Mouse (Mus musculus) kidney, postnatal 14 days (tissue): ENCODE measurements around the gene Dapl1.
A peak's percentile ranks its signal among the peaks of the same experiment; 100 is the strongest.

Source experiments
- DNase-seq: peaks from one replicate; pipeline ENCODE4 v3.0.0; 2022; ENCODE audit warnings: mixed read lengths

Gene Dapl1

DNA sequence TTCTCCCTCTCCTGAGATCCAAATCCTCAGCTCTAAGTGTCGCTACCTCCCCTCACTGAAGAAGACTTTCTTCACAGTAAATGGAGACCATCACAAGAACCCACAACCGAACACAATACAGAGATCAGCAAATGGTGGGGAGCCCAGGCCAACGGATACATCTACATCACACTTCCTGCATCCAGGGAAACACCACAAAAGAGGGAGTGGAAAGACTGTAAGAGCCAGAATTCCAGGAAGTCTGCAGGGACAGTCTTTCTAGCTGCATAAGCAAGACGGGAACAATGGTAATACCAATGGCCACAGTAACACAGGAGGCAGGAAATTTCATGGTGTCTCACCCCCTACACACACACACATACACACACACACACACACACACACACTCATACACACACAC, 55.3 kb downstream of the Dapl1 start:
- DNase-seq, result no peak

DNA sequence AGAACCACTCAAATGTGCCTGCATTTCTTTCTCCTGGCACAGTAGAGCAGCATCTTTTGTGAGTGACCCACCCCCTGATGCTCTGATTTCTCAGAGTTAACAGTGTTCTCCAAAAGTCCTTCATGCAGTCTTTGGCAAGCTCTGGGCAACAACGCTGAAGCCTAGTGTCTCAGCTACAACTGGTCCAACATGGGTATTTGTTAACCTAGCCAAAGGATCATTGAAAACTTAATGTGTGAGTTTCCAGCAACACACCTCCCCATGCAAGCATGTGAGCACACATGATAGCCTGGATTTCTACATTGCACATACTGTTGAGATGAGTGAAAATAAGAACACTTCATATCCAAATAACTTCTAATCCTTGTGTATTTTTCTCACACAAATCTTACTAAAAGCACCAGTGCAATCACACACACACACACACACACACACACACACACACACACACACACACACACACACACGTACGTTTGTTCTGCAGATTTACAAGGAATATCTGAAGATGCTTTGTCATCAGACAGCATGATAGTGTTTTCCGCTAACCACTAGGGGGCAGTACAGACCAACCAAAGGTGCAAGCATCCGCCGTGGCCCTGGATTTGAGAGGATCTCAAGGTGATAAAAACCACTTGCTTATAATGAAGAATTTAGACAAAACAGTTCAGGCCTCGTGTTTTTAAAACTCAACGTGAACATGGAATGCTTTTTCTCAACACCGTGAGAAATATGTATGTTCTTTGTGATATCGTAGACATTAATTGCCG, 56.9 kb downstream of the Dapl1 start:
- DNase-seq, result peak; percentile 86

DNA sequence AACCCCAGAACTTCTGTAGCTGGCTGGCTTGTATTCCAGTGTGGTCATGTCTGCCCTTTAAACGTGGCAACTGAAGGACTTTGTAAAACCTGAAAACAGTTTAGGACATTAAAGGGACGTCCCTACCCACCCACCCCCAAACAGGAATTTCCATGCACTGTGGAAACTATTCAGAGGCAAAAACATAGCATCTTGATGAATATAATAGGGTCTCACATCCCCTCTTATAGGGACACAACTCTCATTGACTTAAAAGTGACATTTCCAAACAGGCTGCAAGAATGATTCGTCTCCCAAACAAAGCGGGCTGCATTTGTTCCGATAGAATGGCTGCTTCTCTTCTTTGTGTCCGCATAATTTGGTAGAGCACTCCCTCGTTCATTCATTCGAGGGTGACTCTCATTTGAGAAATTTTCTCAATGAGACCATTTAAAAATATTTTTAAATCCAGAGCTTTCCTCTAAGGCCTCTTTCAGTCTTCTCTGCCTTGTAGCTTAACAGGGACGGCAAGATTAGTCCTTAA, 59.2 kb downstream of the Dapl1 start:
- no peak for DNase-seq

DNA sequence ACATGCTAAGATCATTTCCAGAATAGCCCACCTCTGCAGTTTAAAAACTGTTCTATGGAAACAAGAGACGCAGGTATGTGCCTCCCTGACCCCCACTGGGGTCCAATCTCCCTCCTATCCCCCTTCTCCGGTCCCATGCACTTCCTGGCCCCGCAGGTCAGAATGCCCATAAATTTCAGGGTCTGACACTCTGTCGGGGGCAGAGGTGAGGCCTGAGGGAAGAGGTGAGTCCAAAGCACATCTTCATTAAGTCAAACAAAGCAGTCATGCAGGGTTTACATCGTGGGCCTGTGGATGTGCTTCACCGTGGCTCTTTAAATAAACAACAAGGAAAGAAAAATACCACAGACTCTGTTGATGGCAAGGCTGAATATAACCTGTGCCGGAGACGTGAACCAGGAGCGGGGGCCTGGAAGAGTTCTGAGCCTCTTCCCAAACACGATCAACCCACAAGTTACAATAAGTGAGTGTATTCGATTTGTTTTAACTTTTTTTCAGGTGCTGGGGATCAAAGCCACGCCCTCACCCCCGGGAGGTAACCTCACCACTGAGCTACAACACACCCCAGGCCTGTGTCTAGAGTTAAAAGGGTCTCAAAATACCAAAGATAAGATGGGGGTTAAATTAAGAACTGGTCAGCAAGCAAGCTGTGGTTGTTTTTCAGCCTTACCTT, 59.9 kb downstream of the Dapl1 start:
- DNase-seq, result no peak

DNA sequence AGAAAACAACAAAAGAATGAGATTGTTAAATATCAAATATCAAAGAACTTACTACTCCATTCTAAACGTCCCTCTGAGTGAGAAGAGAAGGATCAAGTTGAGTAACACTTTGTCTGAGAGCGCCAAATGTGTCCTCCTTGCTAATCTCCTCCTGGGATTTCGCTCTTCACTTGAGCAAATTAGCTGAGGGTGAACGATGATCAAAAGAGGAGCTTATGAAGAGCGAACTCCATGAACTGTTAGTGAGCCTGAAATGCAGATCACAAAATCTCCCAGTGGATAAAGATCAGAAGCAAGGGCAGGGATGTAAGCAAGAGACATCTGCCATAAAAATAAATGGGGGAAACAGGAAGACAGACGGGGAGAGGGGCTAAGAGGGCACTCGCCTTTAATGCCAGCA, 60.5 kb downstream of the Dapl1 start:
- DNase-seq, result no peak

DNA sequence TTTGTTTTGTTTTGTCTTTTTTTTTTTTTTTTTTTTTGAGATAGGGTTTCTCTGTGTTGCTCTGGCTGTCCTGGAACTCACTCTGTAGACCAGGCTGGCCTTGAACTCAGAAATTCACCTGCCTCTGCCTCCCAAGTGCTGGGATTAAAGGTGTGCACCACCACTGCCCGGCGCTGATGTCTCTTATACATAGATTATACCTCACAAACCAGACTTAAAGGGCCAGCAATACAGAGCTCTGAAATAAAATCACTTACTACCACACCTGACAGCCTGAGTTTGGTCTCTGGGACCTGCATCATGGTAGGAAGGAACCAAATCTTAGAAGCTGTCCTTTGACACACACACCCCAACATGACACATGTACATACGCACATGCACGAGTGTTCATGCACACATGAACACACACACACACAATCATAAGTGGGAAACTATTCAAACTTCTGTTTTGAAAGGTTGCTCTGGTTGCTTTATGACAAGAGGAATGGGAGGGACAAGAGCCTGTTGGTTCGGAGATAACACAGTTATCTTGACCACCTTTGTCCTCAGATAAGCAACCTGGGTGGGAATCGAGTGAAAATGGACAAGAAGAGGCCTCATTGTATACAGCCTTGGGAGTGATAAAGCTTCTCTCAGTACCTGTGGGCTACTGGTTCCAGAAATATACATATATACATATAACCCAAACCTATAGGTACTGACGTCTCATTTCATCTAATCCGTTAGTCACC, 63.1 kb downstream of the Dapl1 start:
- no peak for DNase-seq

DNA sequence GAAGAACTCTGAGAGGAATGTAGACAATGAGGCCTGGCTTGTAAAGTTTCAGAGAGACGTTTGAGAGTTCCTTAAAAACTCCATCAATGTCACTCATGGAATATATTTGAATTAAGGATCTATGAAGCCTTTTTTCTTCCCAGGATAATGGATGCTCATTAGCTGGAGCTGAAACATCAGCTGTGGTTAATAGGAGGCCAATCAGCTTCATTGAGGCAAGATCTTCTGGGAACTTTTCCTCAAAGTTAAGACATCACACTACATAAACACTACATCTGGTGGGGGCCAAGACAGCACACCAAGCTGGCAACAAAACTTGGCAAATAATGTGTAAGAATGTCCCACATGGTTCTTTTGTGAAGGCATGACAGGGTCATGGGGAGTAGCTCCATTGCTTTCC, 68.3 kb downstream of the Dapl1 start:
- no peak for DNase-seq

DNA sequence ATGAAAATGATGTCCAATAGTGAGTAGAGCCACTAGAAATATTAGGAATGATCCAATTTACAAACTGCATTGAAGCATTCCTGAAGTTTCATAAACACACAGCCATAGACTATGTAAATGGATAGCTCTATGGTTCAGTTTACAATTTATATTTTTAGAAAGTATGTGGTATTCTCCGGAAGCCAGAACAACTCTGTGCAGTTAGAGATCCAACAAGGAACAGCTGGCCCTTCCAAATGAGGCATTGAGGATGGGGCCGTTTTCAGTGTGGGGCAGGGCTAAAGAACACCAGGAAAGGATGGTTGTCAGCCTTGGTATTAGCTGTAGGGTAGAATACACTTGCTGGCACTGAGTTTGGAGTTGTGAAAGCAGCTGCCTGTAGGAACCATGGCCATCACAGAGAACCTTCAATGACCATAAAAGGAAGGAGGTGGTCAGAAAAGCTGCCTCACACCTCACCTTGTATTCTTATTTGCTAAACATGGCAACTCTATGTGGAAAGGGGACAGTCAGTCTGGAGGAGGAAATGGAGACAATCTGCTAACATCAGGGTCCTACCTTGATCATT, 70.0 kb downstream of the Dapl1 start:
- DNase-seq, result no peak
